Mouse (Mus musculus): Measurements from ENCODE around the gene Ucma. TPM values are rescaled to one million over a fixed set of nuclear protein-coding genes. Genes with fewer than 3 reads are reported as not detected.

The Ucma gene
- polyA plus RNA-seq, 1 experiment from 2014 or later: 1.3 TPM

DNA sequence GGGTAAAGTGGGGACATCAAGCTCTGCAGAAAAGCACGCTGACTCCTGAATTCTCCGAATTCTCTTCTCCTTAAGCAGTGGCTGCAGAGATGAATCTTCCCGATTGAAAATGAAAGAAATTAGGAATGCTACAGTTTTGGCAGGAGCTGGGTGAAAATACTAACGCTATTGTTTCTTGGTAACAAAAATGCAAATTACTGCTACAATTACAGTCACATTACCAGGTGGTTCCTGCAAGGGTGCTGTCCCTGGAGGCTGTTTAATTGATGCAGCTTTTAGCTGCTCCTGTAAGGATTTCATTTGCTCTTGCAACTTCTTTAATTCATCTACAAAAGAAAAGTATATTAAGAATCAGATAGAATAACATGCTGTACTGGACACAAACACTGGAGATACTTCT, 31.2 kb downstream of the Ucma start:
- no peak overlapping the region for H3K4me2 ChIP-seq (replicated peaks)
- peaks cover 38% of the 10 kb centered on the region for H3K36me3 ChIP-seq
- no peak overlapping the region for H3K4me3 ChIP-seq (replicated peaks)
- H3K9ac ChIP-seq: no peak overlapping the region
- no peak overlapping the region for H3K27ac ChIP-seq (replicated peaks)
- ATAC-seq (ENCODE audit: insufficient number of reproducible peaks, low FRiP score, low TSS enrichment, low read depth): no peak
- peaks cover 9% of the 10 kb centered on the region for H3K4me1 ChIP-seq
- H3K27me3 ChIP-seq: no peaks in the 10 kb centered on the region
- H3K9me3 ChIP-seq (replicated peaks): no peaks in the 10 kb centered on the region
- WGBS: 88% methylated on average over 4 of the region's 4 CpGs

DNA sequence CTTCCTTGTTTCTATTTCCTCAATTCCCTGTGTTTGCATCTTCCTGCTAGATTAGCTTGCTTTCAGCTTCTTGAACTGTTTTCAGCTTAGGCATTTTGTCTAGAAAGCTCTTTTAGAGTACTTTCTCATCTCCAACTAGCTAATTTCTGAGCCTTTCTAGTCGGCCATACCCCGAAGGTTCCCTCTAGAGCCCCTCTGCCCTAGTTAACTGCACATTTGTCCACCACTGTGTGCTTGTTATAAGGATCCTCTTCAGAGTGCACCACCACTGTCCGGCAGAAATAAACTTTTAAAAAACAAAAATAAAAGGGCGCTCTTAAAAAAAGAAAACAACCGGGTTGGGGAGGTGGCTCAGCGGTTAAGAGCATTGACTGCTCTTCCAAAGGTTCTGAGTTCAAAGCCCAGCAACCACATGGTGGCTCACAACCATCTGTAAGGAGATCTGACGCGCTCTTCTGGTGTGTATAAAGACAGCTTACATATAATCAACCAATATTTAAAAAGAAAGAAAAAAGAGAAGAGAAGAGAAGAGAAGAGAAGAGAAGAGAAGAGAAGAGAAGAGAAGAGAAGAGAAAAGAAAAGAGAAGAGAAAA, 36.1 kb downstream of the Ucma start:
- H3K9me3 ChIP-seq (replicated peaks): no peaks in the 10 kb centered on the region
- H3K36me3 ChIP-seq: peaks cover 8% of the 10 kb centered on the region; the same call in 1 of the 2 replicates
- no peak overlapping the region for H3K27ac ChIP-seq (replicated peaks)
- no peak for ATAC-seq (ENCODE audit: insufficient number of reproducible peaks, low FRiP score, low TSS enrichment, low read depth)
- H3K4me3 ChIP-seq (replicated peaks): peak overlapping the region; percentile 79
- H3K9ac ChIP-seq: peak overlapping the region; percentile 50
- H3K4me1 ChIP-seq: peaks cover 10% of the 10 kb centered on the region
- H3K4me2 ChIP-seq (replicated peaks): peak overlapping the region; percentile 78
- WGBS: 9% methylated on average over 8 of the region's 8 CpGs
- H3K27me3 ChIP-seq: no peaks in the 10 kb centered on the region

DNA sequence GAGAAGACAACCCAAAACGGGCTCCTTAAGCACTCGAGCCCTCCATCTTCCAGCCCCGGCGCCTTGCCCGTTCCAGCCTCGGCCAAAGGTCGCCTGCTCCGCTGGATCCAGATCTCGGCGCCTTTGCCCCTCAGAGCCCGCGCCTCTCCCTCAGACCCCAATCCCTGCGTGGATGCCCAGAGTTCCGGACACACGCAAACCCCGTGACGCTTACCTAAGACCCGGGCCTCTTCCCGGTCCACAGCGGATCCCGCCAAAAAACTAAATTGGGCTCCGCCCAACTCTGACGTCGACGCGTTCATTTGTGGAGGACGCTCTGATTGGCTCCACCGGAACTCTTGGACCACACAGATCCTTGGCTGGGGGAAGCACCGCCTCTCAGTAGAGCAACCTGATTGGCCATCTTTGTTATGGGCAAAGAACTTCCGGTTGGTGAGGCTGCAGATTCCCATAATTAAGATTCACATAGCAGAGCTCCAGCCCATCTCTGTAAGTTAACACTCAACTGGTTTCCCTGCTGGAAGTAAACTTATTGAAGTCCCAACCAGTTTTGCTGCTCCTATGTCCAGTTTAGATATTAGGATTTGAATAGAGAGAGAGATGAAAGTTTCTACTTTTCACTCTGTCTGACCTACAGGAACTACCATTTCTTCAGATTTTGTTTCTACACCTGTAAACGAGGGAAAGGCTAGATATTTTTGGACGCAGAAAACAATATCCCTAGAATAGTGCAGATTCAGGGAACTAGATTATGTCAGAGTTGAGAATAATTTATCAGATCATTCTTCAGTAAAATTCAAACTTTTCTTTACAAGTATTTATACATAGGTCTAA, 36.8 kb downstream of the Ucma start, which contains the start of gene Mcm10:
Gene Mcm10 (minus strand): TSS at position 301 of the 834 bp plus-strand sequence.
- H3K9ac ChIP-seq: peak within 1 kb of the TSS; percentile 50
- H3K4me3 ChIP-seq (replicated peaks): peak within 1 kb of the TSS; percentile 79
- no peaks in the 10 kb centered on the region for H3K27me3 ChIP-seq
- peaks cover 1% of the 10 kb centered on the region; the same call in 1 of the 2 replicates for H3K36me3 ChIP-seq
- peak; percentile 100 for ATAC-seq (ENCODE audit: insufficient number of reproducible peaks, low FRiP score, low TSS enrichment, low read depth)
- H3K9me3 ChIP-seq (replicated peaks): no peaks in the 10 kb centered on the region
- H3K4me2 ChIP-seq (replicated peaks): peak within 1 kb of the TSS; percentile 78
- H3K4me1 ChIP-seq: peaks cover 10% of the 10 kb centered on the region
- WGBS: 4% methylated on average over 32 of the region's 32 CpGs
- H3K27ac ChIP-seq (replicated peaks): 0 out of 2 replicates have a peak within 1 kb of the TSS, but pooled peaks have one; percentile 8

DNA sequence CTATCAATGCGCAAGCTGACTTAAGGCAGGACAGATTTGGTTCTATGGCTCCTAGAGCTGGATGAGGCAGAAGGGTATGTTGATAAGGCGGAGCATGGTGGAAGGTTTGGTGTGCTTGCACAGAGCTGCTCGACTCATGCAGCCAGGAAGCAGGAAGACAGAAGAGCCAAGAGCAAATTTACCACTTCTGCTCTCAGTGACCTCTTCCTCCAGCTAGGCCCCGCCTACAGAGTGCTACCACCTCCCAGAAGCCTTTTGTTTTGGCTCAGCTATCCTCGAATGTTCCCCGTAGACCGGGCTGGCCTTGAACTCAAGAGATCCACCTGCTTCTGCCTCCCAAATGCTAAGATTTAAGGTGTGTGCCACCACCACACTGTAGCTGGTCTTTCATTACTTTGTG, 38.7 kb downstream of the Ucma start:
- Histone ChIP-seq H3K9ac (no peak overlapping the region), H3K4me3 (replicated peaks) (no peak overlapping the region), H3K4me2 (replicated peaks) (no peak overlapping the region), H3K4me1 (peaks cover 10% of the 10 kb centered on the region), H3K36me3 (no peaks in the 10 kb centered on the region), H3K9me3 (replicated peaks) (no peaks in the 10 kb centered on the region), H3K27ac (replicated peaks) (no peak overlapping the region), H3K27me3 (no peaks in the 10 kb centered on the region)
- WGBS: 74% methylated on average over 7 of the region's 7 CpGs
- ATAC-seq (ENCODE audit: insufficient number of reproducible peaks, low FRiP score, low TSS enrichment, low read depth): no peak

DNA sequence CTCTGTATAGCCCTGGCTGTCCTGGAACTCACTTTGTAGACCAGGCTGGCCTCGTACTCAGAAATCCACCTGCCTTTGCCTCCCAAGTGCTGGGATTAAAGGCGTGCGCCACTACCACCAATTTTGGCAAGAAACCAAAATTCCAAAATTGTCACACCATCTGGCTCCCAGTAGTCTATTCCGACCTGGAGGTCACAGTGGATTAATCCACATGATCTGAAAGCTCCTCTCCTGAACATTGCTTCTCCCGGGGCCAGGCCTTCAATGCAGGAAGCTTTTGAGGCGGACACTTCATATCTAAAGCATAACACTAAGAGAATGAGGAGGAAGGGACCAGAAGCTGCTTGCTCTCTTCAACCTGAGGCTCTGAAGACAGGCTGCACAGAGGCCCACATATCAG, 39.6 kb downstream of the Ucma start:
- ATAC-seq (ENCODE audit: insufficient number of reproducible peaks, low FRiP score, low TSS enrichment, low read depth): no peak
- H3K4me1 ChIP-seq: peaks cover 10% of the 10 kb centered on the region
- no peaks in the 10 kb centered on the region for H3K27me3 ChIP-seq
- no peak overlapping the region for H3K4me2 ChIP-seq (replicated peaks)
- H3K4me3 ChIP-seq (replicated peaks): no peak overlapping the region
- no peaks in the 10 kb centered on the region for H3K9me3 ChIP-seq (replicated peaks)
- no peak overlapping the region for H3K9ac ChIP-seq
- H3K36me3 ChIP-seq: no peaks in the 10 kb centered on the region
- WGBS: 77% methylated on average over 6 of the region's 6 CpGs
- no peak overlapping the region for H3K27ac ChIP-seq (replicated peaks)

DNA sequence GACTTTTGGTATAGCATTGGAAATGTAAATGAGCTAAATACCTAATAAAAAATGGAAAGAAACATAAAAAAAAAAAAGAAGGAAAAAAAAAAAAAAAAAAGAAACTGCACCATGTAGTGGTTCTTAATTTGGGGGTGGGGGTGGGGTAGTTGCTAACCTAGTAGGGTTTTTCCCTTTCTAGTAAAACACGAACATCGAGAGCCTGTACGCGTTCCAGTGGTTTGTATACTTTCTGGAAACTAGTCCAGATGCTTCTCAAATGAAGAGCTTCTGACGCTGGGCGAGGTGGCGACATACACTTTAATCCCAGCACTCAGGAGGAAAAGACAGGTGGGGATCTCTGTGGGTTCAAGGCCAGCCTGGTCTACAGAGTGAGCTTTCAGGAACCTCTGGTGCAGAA, 41.0 kb downstream of the Ucma start:
- 92% methylated on average over 7 of the region's 7 CpGs for WGBS
- ATAC-seq (ENCODE audit: insufficient number of reproducible peaks, low FRiP score, low TSS enrichment, low read depth): no peak

DNA sequence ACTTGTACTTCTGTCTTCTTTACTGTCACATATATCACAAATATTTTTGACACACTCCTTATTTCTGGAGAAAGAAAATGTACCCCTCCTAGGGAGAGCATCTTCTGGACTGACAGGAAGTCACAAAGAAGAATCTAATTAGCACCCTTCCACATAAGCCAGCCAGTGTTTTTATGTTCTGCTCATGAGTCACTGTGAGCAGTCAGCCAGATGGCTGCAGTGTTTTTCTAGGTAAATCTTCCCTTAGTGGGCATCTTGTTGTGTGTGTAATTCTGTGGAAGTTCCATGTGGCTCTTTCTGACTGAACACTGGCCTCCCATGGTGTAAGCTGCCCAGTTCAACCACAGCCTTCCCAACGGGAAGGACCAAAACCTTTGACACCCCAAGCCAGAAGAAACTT, 43.8 kb downstream of the Ucma start:
- no peak for ATAC-seq (ENCODE audit: insufficient number of reproducible peaks, low FRiP score, low TSS enrichment, low read depth)

More for the DNA sequence above, 41.0 kb downstream of the Ucma start:
- H3K27ac ChIP-seq (replicated peaks): no peak overlapping the region
- peaks cover 3% of the 10 kb centered on the region for H3K4me1 ChIP-seq
- no peak overlapping the region for H3K4me2 ChIP-seq (replicated peaks)
- no peaks in the 10 kb centered on the region for H3K27me3 ChIP-seq
- H3K36me3 ChIP-seq: no peaks in the 10 kb centered on the region
- H3K9me3 ChIP-seq (replicated peaks): no peaks in the 10 kb centered on the region
- no peak overlapping the region for H3K9ac ChIP-seq
- H3K4me3 ChIP-seq (replicated peaks): no peak overlapping the region

DNA sequence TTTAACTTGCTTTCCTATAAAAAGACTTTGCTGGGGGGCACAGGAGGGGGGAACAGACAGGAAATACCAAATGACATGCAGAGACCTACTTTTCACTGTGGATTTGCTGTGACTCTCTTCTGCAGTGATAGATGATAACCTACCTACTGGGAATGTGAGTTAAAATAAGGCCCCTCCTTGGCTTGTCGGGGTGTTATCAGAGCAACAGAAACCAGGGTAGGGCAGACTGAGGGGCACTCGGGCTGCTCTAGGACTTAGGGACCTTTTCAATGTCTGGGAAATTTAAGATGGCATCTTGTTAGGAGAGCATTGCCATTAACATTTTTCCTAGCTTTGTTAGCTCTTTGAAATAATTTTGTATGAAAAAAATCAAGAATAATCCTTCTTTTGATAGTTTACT, 47.4 kb downstream of the Ucma start:
- no peaks in the 10 kb centered on the region for H3K9me3 ChIP-seq (replicated peaks)
- no peak overlapping the region for H3K9ac ChIP-seq
- H3K4me1 ChIP-seq: no peaks in the 10 kb centered on the region
- no peaks in the 10 kb centered on the region for H3K36me3 ChIP-seq
- H3K4me2 ChIP-seq (replicated peaks): no peak overlapping the region
- no peak overlapping the region for H3K27ac ChIP-seq (replicated peaks)
- no peak for ATAC-seq (ENCODE audit: insufficient number of reproducible peaks, low FRiP score, low TSS enrichment, low read depth)
- H3K4me3 ChIP-seq (replicated peaks): no peak overlapping the region
- 47% methylated on average over 2 of the region's 2 CpGs for WGBS
- H3K27me3 ChIP-seq: no peaks in the 10 kb centered on the region

More for the DNA sequence above, 43.8 kb downstream of the Ucma start:
- no peaks in the 10 kb centered on the region for H3K27me3 ChIP-seq
- H3K9ac ChIP-seq: no peak overlapping the region
- no peak overlapping the region for H3K27ac ChIP-seq (replicated peaks)
- no peak overlapping the region for H3K4me3 ChIP-seq (replicated peaks)
- no peaks in the 10 kb centered on the region for H3K36me3 ChIP-seq
- no peaks in the 10 kb centered on the region for H3K4me1 ChIP-seq
- H3K4me2 ChIP-seq (replicated peaks): no peak overlapping the region
- WGBS: 61% methylated on average over 1 of the region's 1 CpGs
- H3K9me3 ChIP-seq (replicated peaks): no peaks in the 10 kb centered on the region

DNA sequence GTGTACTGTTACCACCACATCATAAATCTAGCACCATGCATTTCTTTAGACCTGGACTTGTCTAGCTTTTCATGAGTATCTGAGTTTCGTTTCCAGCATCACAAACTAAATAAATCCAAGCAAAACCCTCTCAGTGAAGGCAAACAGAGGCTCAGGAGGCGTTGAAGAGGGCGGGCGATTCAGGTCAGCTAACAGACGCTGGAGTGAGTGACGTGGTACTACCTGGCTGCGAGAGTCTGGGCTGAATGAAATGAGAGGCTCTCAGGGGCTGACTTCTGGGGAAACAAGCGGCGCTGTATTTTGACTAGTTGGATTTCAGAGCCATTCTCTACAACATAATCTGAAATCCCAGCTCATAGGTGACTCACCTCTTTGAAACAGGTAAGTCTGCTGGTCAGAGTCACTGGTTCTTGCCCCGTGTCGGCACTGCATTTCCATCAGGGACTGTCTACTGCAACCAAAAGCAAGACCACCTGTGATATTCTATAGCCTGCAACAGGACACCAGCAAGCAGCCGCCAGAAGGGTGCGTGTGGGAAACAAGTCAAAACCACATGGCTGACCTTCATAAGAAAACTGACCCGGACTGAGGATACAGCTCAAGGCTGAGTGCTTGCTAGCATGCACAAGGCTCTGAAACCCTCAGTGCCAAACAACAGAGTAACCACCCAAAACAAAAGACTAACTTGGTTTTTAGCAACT, 47.9 kb downstream of the Ucma start:
- Histone ChIP-seq H3K27me3 (no peaks in the 10 kb centered on the region), H3K9me3 (replicated peaks) (no peaks in the 10 kb centered on the region), H3K4me3 (replicated peaks) (no peak overlapping the region), H3K27ac (replicated peaks) (no peak overlapping the region), H3K36me3 (no peaks in the 10 kb centered on the region), H3K4me1 (no peaks in the 10 kb centered on the region), H3K9ac (no peak overlapping the region), H3K4me2 (replicated peaks) (no peak overlapping the region)
- no peak for ATAC-seq (ENCODE audit: insufficient number of reproducible peaks, low FRiP score, low TSS enrichment, low read depth)
- WGBS: 56% methylated on average over 14 of the region's 14 CpGs

DNA sequence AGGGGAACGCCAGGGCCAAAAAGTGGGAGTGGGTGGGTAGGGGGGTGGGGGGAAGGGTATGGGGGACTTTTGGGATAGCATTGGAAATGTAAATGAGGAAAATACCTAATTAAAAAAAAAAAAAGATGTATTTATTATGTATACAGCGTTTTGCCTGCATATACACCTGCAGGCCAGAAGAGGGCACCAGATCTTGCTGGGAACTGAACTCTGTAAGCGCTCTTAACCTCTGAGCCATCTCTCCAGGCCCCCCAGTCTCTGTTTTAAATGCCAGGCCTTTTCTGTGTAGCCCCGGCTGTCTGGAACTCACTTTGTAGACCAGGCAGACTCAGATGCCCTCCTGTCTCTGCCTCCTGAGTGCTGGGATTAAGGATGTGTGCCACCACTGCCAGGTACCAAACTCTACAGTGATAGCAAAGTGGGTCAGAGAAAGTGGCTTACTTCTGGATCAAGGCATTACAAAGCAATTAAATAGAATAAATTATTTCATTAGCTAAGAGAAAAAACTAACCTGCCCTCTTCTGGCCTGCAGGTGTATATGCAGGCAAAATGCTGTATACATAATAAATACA, 49.3 kb downstream of the Ucma start:
- Histone ChIP-seq H3K4me2 (replicated peaks) (no peak overlapping the region), H3K9ac (no peak overlapping the region), H3K4me3 (replicated peaks) (no peak overlapping the region), H3K36me3 (no peaks in the 10 kb centered on the region), H3K4me1 (no peaks in the 10 kb centered on the region), H3K27ac (replicated peaks) (no peak overlapping the region), H3K27me3 (no peaks in the 10 kb centered on the region), H3K9me3 (replicated peaks) (no peaks in the 10 kb centered on the region)
- ATAC-seq (ENCODE audit: insufficient number of reproducible peaks, low FRiP score, low TSS enrichment, low read depth): no peak
- 67% methylated on average over 3 of the region's 4 CpGs for WGBS

DNA sequence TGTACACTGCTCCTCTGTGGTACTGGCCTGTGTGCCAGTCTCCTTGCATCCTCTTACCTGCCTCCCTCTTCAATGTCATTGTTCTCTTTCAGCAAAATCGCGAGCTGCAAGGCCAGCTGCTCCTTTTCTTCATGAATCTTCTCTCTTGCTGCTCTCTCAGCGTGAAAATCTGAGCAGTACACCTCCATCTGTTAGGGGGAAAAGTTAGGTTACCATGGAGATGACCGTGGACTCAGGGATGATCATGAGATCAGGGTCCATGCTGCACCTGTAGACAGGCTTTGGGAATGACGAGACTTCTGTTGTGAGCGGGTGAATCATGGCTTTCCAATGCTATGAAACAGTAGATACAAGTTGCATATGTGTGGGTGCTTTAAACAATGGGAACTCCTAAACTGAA, 51.1 kb downstream of the Ucma start:
- no peak for ATAC-seq (ENCODE audit: insufficient number of reproducible peaks, low FRiP score, low TSS enrichment, low read depth)
- Histone ChIP-seq H3K27ac (replicated peaks) (no peak overlapping the region), H3K4me3 (replicated peaks) (no peak overlapping the region), H3K9ac (no peak overlapping the region), H3K4me2 (replicated peaks) (no peak overlapping the region), H3K9me3 (replicated peaks) (no peaks in the 10 kb centered on the region), H3K36me3 (no peaks in the 10 kb centered on the region), H3K4me1 (no peaks in the 10 kb centered on the region), H3K27me3 (no peaks in the 10 kb centered on the region)
- WGBS: 73% methylated on average over 6 of the region's 6 CpGs
